19 mouse cellular contexts compared by ENCODE assay signal in genomic region chr1:38401856-38402255, GRCm38 (mm10).
A peak's percentile ranks its signal among the peaks of the same experiment; 100 is the strongest.
DNase-seq lines count a peak whose midpoint lies in the region; ATAC-seq lines count a peak whose summit lies in the region.
"Had no signal": no experiment of that assay in that cellular context is flagged by ENCODE, and none has a peak within 500 bp of the region (broad histone marks: within the 10 kb centered on the region; RNA-seq: fewer than 3 reads in every experiment).

No protein-coding gene starts in this region.

- no peak overlapping the region for H3K4me3 ChIP-seq in midbrain, embryonic 10.5 days
- H3K4me3 ChIP-seq in midbrain, embryonic 16.5 days (ENCODE audit: low read depth, low read length): no peak overlapping the region
- no peak overlapping the region for H3K4me3 ChIP-seq in hindbrain, embryonic 10.5 days
- H3K4me3 ChIP-seq in neural tube, embryonic 12.5 days: no peak overlapping the region
- H3K4me3 ChIP-seq: embryonic facial prominence, embryonic 13.5 days; forebrain, embryonic 10.5 days; limb, embryonic 10.5 days; lung, embryonic 15.5 days; stomach, embryonic 15.5 days had no signal

- no peak overlapping the region for H3K4me2 ChIP-seq in midbrain, embryonic 16.5 days (ENCODE audit: low read length)
- H3K4me2 ChIP-seq in neural tube, embryonic 12.5 days (replicated peaks): no peak overlapping the region
- H3K4me2 ChIP-seq: embryonic facial prominence, embryonic 13.5 days; liver, embryonic 11.5 days; lung, embryonic 15.5 days; stomach, embryonic 15.5 days had no signal

- H3K27me3 ChIP-seq in midbrain, embryonic 10.5 days (ENCODE audit: low read depth, poor library complexity, severe bottlenecking): no peaks in the 10 kb centered on the region
- no peaks in the 10 kb centered on the region for H3K27me3 ChIP-seq in midbrain, embryonic 16.5 days (ENCODE audit: control insufficient read depth, insufficient read depth, low read depth, low read length)
- H3K27me3 ChIP-seq in hindbrain, embryonic 10.5 days (ENCODE audit: insufficient read depth, poor library complexity, severe bottlenecking): no peaks in the 10 kb centered on the region
- no peaks in the 10 kb centered on the region for H3K27me3 ChIP-seq in neural tube, embryonic 12.5 days (replicated peaks)
- H3K27me3 ChIP-seq: embryonic facial prominence, embryonic 13.5 days; lung, embryonic 15.5 days; stomach, embryonic 15.5 days had no signal

- no peak overlapping the region for H3K9ac ChIP-seq in midbrain, embryonic 16.5 days (ENCODE audit: low read depth, low read length)
- H3K9ac ChIP-seq in neural tube, embryonic 12.5 days: no peak overlapping the region
- H3K9ac ChIP-seq: embryonic facial prominence, embryonic 13.5 days; lung, embryonic 15.5 days; stomach, embryonic 15.5 days had no signal

- no peak for ATAC-seq in midbrain, embryonic 16.5 days
- ATAC-seq in neural tube, embryonic 12.5 days (ENCODE audit: low FRiP score, low read depth): peak; percentile 53; the same call in 1 of the 2 replicates

- H3K27ac ChIP-seq in midbrain, embryonic 10.5 days (replicated peaks): 0 out of 2 replicates have a peak overlapping the region, but pooled peaks have one; percentile 42
- no peak overlapping the region for H3K27ac ChIP-seq in midbrain, embryonic 16.5 days (ENCODE audit: low read length)
- no peak overlapping the region for H3K27ac ChIP-seq in hindbrain, embryonic 10.5 days
- no peak overlapping the region for H3K27ac ChIP-seq in neural tube, embryonic 12.5 days
- H3K27ac ChIP-seq: embryonic facial prominence, embryonic 13.5 days; forebrain, embryonic 10.5 days; limb, embryonic 10.5 days; lung, embryonic 15.5 days; stomach, embryonic 15.5 days had no signal

- no peaks in the 10 kb centered on the region for H3K9me3 ChIP-seq in midbrain, embryonic 10.5 days (replicated peaks)
- H3K9me3 ChIP-seq in midbrain, embryonic 16.5 days (replicated peaks; ENCODE audit: control insufficient read depth, low read length, poor library complexity, severe bottlenecking): no peaks in the 10 kb centered on the region
- no peaks in the 10 kb centered on the region for H3K9me3 ChIP-seq in hindbrain, embryonic 10.5 days
- H3K9me3 ChIP-seq in neural tube, embryonic 12.5 days: no peaks in the 10 kb centered on the region
- H3K9me3 ChIP-seq: embryonic facial prominence, embryonic 13.5 days; forebrain, embryonic 10.5 days; limb, embryonic 10.5 days; lung, embryonic 15.5 days; stomach, embryonic 15.5 days had no signal

- 71% methylated on average over 4 of the region's 4 CpGs for WGBS in midbrain, embryonic 10.5 days
- WGBS in midbrain, embryonic 16.5 days: 54% methylated on average over 4 of the region's 4 CpGs
- WGBS in hindbrain, embryonic 10.5 days: 40% methylated on average over 4 of the region's 4 CpGs
- WGBS in neural tube, embryonic 12.5 days: 37% methylated on average over 4 of the region's 4 CpGs

- H3K4me1 ChIP-seq in midbrain, embryonic 10.5 days: peaks cover 13% of the 10 kb centered on the region
- peaks cover 14% of the 10 kb centered on the region for H3K4me1 ChIP-seq in midbrain, embryonic 16.5 days (ENCODE audit: control insufficient read depth, insufficient read depth, low read length)
- H3K4me1 ChIP-seq in hindbrain, embryonic 10.5 days (replicated peaks): peaks cover 54% of the 10 kb centered on the region
- H3K4me1 ChIP-seq in neural tube, embryonic 12.5 days: peaks cover 28% of the 10 kb centered on the region

- DNase-seq in midbrain, embryonic 10.5 days (ENCODE audit: low spot score): no peak
- DNase-seq in brain, adult 2 months (ENCODE audit: low read depth, low spot score): peak; percentile 34
- peak; percentile 36 for DNase-seq in hindbrain, embryonic 10.5 days (ENCODE audit: low spot score)
- no peak for DNase-seq in frontal cortex, postnatal 25 days (ENCODE audit: low spot score in 2 of 2)
- no peak for DNase-seq in adrenal gland, adult 2 months
- no peak for DNase-seq in thymus, postnatal 4 days
- DNase-seq: gastrocnemius, postnatal 25 days; heart, postnatal 10 days; kidney, adult 9 months; spleen, adult 18-20 months; thymus, postnatal 25 days had no signal

- no peaks in the 10 kb centered on the region for H3K36me3 ChIP-seq in midbrain, embryonic 10.5 days
- no peaks in the 10 kb centered on the region for H3K36me3 ChIP-seq in midbrain, embryonic 16.5 days (ENCODE audit: control insufficient read depth, insufficient read depth, low read length)
- H3K36me3 ChIP-seq in hindbrain, embryonic 10.5 days: peaks cover 6% of the 10 kb centered on the region; the same call in 1 of the 2 replicates
- no peaks in the 10 kb centered on the region for H3K36me3 ChIP-seq in neural tube, embryonic 12.5 days
- H3K36me3 ChIP-seq: forebrain, embryonic 10.5 days; lung, embryonic 15.5 days had no signal

Comparison
In these comparisons a context has a peak if more than half of its experiments do, and no peak if none do; other contexts are left out.
1. DNase-seq: peak in brain, adult 2 months (single experiment) and hindbrain, embryonic 10.5 days (single experiment); none in midbrain, embryonic 10.5 days (single experiment), frontal cortex, postnatal 25 days (0 of 2), adrenal gland, adult 2 months (single experiment) and thymus, postnatal 4 days (single experiment).